Mouse (Mus musculus) ES-E14 (cell line): ENCODE results near the gene Gpr68.

Source experiments
- HCFC1 ChIP-seq: IDR thresholded peaks from 2 replicates; pipeline ENCODE4 v1.6.1; 2012; ENCODE audit warnings: low read length, inconsistent platforms, borderline replicate concordance; ENCODE audit not compliant: insufficient read depth
- ZNF384 ChIP-seq: IDR thresholded peaks from 2 replicates; pipeline ENCODE4 v1.6.1; 2012; ENCODE audit warnings: low read depth, low read length, inconsistent platforms

DNA sequence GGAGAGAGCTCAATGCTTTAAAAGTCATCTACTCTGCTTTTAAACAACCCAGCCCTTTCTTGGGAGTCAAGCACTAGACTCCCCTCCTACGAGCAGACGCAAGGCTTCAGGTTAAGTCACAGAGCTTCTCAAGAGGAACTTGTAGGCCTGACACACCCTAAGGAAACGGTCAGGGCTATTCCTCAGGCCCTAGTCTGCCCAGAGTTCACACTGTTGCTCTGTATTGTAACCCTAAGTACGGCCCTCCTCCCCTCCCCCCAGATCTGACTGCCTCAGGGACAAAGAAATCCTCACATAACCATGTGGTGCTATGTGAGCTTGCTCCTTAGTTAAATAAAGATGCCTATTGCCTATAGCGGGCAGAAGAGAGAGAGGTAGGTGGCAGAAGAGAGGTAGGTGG, 41.1 kb upstream of the Gpr68 start:
- TF ChIP-seq HCFC1, result no peak
- TF ChIP-seq ZNF384, result no peak
